Mouse (Mus musculus) testis, postnatal 14 days (tissue): Measurements from ENCODE around the gene Tmem184b.

ENCODE experiments used
- DNase-seq: peaks from one replicate; pipeline ENCODE4 v3.0.0; 2021; ENCODE audit warnings: low spot score

Gene Tmem184b

GRCm38 (mm10) chr15:79429994-79430393, 26.6 kb upstream of the Tmem184b start:
- DNase-seq: no peak

GRCm38 (mm10) chr15:79429527-79429926, 26.2 kb upstream of the Tmem184b start:
- no peak for DNase-seq

- DNase-seq: no peak
These were observed 25.2 kb upstream of the Tmem184b start for GRCm38 (mm10) chr15:79428616-79429015.

- DNase-seq: no peak
These were observed 24.1 kb upstream of the Tmem184b start for GRCm38 (mm10) chr15:79427516-79427915.

GRCm38 (mm10) chr15:79425516-79425915, 22.1 kb upstream of the Tmem184b start:
- DNase-seq: no peak

- DNase-seq: no peak
These were observed 21.2 kb upstream of the Tmem184b start for GRCm38 (mm10) chr15:79424602-79425001.

- no peak for DNase-seq
These were observed 19.4 kb upstream of the Tmem184b start for GRCm38 (mm10) chr15:79422715-79423243.

- no peak for DNase-seq
These were observed 15.3 kb upstream of the Tmem184b start for GRCm38 (mm10) chr15:79418677-79419076.

- no peak for DNase-seq
These were observed 14.9 kb upstream of the Tmem184b start for GRCm38 (mm10) chr15:79418265-79418664.

- no peak for DNase-seq
These were observed 14.0 kb upstream of the Tmem184b start for GRCm38 (mm10) chr15:79417379-79417778.

GRCm38 (mm10) chr15:79416460-79417085, 13.2 kb upstream of the Tmem184b start:
- DNase-seq: no peak

GRCm38 (mm10) chr15:79414513-79414912, 11.1 kb upstream of the Tmem184b start:
- DNase-seq: no peak

GRCm38 (mm10) chr15:79413802-79414201, 10.4 kb upstream of the Tmem184b start:
- no peak for DNase-seq

- DNase-seq: no peak
These were observed 9.8 kb upstream of the Tmem184b start for GRCm38 (mm10) chr15:79413201-79413600.

- no peak for DNase-seq
These were observed 8.1 kb upstream of the Tmem184b start for GRCm38 (mm10) chr15:79411363-79412065.

GRCm38 (mm10) chr15:79409077-79409573, 5.8 kb upstream of the Tmem184b start:
- DNase-seq: no peak

- no peak for DNase-seq
These were observed 3.2 kb upstream of the Tmem184b start for GRCm38 (mm10) chr15:79406564-79406963.

GRCm38 (mm10) chr15:79404277-79404676, 908 bp upstream of the Tmem184b start:
- DNase-seq: no peak

- DNase-seq: no peak
These were observed 418 bp upstream of the Tmem184b start for GRCm38 (mm10) chr15:79403763-79404210.

- DNase-seq: no peak
These were observed 1.2 kb downstream of the Tmem184b start for GRCm38 (mm10) chr15:79402176-79402575.

GRCm38 (mm10) chr15:79400975-79401365, 2.4 kb downstream of the Tmem184b start:
- no peak for DNase-seq

- no peak for DNase-seq
These were observed 3.0 kb downstream of the Tmem184b start for GRCm38 (mm10) chr15:79400134-79400974.
